Mouse (Mus musculus): Measurements from ENCODE around the gene St5. TPM values are rescaled to one million over a fixed set of nuclear protein-coding genes. Genes with fewer than 3 reads are reported as not detected.

The St5 gene
- polyA plus RNA-seq, 1 experiment from 2014 or later = 61.4 TPM

DNA sequence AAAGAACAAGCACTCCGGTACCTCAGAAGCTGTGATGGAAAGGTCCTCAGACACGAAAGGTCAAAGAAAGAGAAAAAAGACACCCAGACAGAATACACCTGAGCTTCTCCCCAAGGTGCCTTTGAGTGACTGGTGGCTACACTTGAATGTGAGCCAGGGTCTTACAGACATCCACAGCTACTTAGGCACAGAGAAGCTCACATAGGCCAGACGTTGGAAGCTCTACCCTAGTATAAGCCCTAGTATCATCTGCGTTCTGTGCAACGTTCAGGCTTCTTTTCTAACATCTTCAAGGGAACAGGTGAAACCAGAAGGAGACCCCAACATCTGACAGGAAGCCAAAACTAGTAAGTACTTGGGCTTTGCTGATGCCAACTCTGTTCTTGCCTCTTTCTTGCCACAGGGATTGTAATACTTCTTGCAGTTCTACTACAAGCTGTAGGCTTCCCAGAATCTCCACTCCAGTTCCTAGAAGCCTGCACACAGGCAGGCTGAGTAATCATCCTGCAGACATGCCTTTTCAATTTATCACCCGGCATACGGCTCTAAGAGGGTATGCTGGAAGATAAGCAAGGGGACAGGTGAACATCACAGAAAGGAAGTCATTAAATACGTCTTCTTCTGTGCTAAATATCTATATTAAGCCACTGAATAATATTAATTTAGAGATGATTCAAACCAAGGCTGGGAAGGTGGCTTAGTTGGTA, 67.2 kb downstream of the St5 start:
- H3K4me2 ChIP-seq (ENCODE audit: low read depth) = no peak overlapping the region
- whole genome bisulfite sequencing = 91% methylated on average over 8 of the region's 8 CpGs
- no peak overlapping the region for H3K9ac ChIP-seq (ENCODE audit: low read length)
- no peaks in the 10 kb centered on the region for H3K27me3 ChIP-seq (ENCODE audit: control insufficient read depth, insufficient read depth, low read length)
- H3K4me1 ChIP-seq (ENCODE audit: control insufficient read depth, insufficient read depth, low read length) = no peaks in the 10 kb centered on the region
- no peaks in the 10 kb centered on the region for H3K9me3 ChIP-seq (ENCODE audit: control insufficient read depth, low read length)
- H3K4me3 ChIP-seq (ENCODE audit: low read depth, low read length) = no peak overlapping the region
- ATAC-seq (ENCODE audit: insufficient read depth, low FRiP score, low TSS enrichment) (no peak), DNase-seq (ENCODE audit: low spot score) (no peak)
- H3K36me3 ChIP-seq (ENCODE audit: control insufficient read depth, insufficient read depth, low read length) = no peaks in the 10 kb centered on the region
- no peak overlapping the region for H3K27ac ChIP-seq (ENCODE audit: low read depth, low read length)

GRCm38 (mm10) chr7:109633404-109634085, 69.9 kb downstream of the St5 start:
- DNase-seq (ENCODE audit: low spot score) = no peak
- Histone ChIP-seq H3K27ac (ENCODE audit: low read depth, low read length) (no peak overlapping the region), H3K9ac (ENCODE audit: low read length) (no peak overlapping the region), H3K4me1 (ENCODE audit: control insufficient read depth, insufficient read depth, low read length) (no peaks in the 10 kb centered on the region; the same call in 1 of the 2 replicates), H3K4me2 (ENCODE audit: low read depth) (no peak overlapping the region), H3K4me3 (ENCODE audit: low read depth, low read length) (no peak overlapping the region), H3K27me3 (ENCODE audit: control insufficient read depth, insufficient read depth, low read length) (no peaks in the 10 kb centered on the region), H3K36me3 (ENCODE audit: control insufficient read depth, insufficient read depth, low read length) (no peaks in the 10 kb centered on the region), H3K9me3 (ENCODE audit: control insufficient read depth, low read length) (no peaks in the 10 kb centered on the region)
- WGBS = 84% methylated on average over 15 of the region's 15 CpGs
- no peak for ATAC-seq (ENCODE audit: insufficient read depth, low FRiP score, low TSS enrichment)

GRCm38 (mm10) chr7:109631330-109631729, 72.1 kb downstream of the St5 start:
- no peaks in the 10 kb centered on the region; the same call in 1 of the 2 replicates for H3K4me1 ChIP-seq (ENCODE audit: control insufficient read depth, insufficient read depth, low read length)
- no peak overlapping the region for H3K4me2 ChIP-seq (ENCODE audit: low read depth)
- H3K9me3 ChIP-seq (ENCODE audit: control insufficient read depth, low read length) = no peaks in the 10 kb centered on the region
- H3K9ac ChIP-seq (ENCODE audit: low read length) = no peak overlapping the region
- no peaks in the 10 kb centered on the region for H3K27me3 ChIP-seq (ENCODE audit: control insufficient read depth, insufficient read depth, low read length)
- H3K4me3 ChIP-seq (ENCODE audit: low read depth, low read length) = no peak overlapping the region
- WGBS = 84% methylated on average over 6 of the region's 6 CpGs
- H3K27ac ChIP-seq (ENCODE audit: low read depth, low read length) = no peak overlapping the region
- no peak for DNase-seq (ENCODE audit: low spot score)
- H3K36me3 ChIP-seq (ENCODE audit: control insufficient read depth, insufficient read depth, low read length) = no peaks in the 10 kb centered on the region
- no peak for ATAC-seq (ENCODE audit: insufficient read depth, low FRiP score, low TSS enrichment)

- 87% methylated on average over 7 of the region's 7 CpGs for WGBS
- Histone ChIP-seq H3K27me3 (ENCODE audit: control insufficient read depth, insufficient read depth, low read length) (no peaks in the 10 kb centered on the region), H3K4me1 (ENCODE audit: control insufficient read depth, insufficient read depth, low read length) (no peaks in the 10 kb centered on the region; the same call in 1 of the 2 replicates), H3K27ac (ENCODE audit: low read depth, low read length) (no peak overlapping the region), H3K36me3 (ENCODE audit: control insufficient read depth, insufficient read depth, low read length) (no peaks in the 10 kb centered on the region), H3K9me3 (ENCODE audit: control insufficient read depth, low read length) (no peaks in the 10 kb centered on the region), H3K4me2 (ENCODE audit: low read depth) (no peak overlapping the region), H3K4me3 (ENCODE audit: low read depth, low read length) (no peak overlapping the region), H3K9ac (ENCODE audit: low read length) (no peak overlapping the region)
- ATAC-seq (ENCODE audit: insufficient read depth, low FRiP score, low TSS enrichment) (no peak), DNase-seq (ENCODE audit: low spot score) (no peak)
These were observed 73.3 kb downstream of the St5 start for GRCm38 (mm10) chr7:109629871-109630778.

DNA sequence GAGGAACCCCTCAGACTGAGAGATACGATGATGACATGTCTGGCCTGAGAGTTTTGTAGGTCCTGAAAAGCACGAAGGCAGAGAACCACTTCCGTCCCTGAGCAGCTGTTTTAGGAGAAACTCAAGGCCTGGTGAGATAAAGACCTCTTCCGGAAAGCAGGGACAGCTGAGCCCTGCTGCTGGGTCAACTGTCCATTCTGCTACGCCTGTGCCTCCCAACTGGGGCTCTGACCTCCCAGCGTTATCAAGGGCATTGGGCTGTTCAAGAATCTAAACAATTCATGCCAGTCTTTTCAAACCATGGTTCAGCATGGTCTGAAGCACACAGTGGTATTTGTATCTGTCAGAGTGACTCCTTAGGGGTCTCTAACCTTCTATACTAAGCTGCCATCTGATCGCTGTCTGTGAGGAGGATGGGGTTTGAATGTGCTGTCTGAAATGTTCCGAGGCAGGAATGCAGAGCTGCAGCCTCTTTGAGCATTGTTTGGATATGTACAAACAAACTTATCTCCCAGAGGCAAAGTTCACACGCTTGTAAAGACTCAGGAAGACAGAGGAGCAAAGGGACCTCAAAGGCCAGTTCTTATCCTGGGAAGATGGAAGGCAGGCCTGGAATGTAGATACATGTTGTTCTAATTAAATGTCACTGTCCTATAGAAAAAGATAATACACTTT, 74.3 kb downstream of the St5 start:
- H3K4me2 ChIP-seq (ENCODE audit: low read depth) = no peak overlapping the region
- H3K27me3 ChIP-seq (ENCODE audit: control insufficient read depth, insufficient read depth, low read length) = no peaks in the 10 kb centered on the region
- H3K4me3 ChIP-seq (ENCODE audit: low read depth, low read length) = no peak overlapping the region
- no peak overlapping the region for H3K9ac ChIP-seq (ENCODE audit: low read length)
- DNase-seq (ENCODE audit: low spot score) = no peak
- H3K27ac ChIP-seq (ENCODE audit: low read depth, low read length) = no peak overlapping the region
- WGBS = 55% methylated on average over 9 of the region's 9 CpGs
- no peaks in the 10 kb centered on the region; the same call in 1 of the 2 replicates for H3K4me1 ChIP-seq (ENCODE audit: control insufficient read depth, insufficient read depth, low read length)
- H3K36me3 ChIP-seq (ENCODE audit: control insufficient read depth, insufficient read depth, low read length) = no peaks in the 10 kb centered on the region
- no peak for ATAC-seq (ENCODE audit: insufficient read depth, low FRiP score, low TSS enrichment)
- no peaks in the 10 kb centered on the region for H3K9me3 ChIP-seq (ENCODE audit: control insufficient read depth, low read length)

GRCm38 (mm10) chr7:109627851-109628250, 75.6 kb downstream of the St5 start:
- Histone ChIP-seq H3K9me3 (ENCODE audit: control insufficient read depth, low read length) (no peaks in the 10 kb centered on the region), H3K9ac (ENCODE audit: low read length) (no peak overlapping the region), H3K27ac (ENCODE audit: low read depth, low read length) (no peak overlapping the region), H3K36me3 (ENCODE audit: control insufficient read depth, insufficient read depth, low read length) (no peaks in the 10 kb centered on the region), H3K27me3 (ENCODE audit: control insufficient read depth, insufficient read depth, low read length) (no peaks in the 10 kb centered on the region), H3K4me3 (ENCODE audit: low read depth, low read length) (no peak overlapping the region), H3K4me1 (ENCODE audit: control insufficient read depth, insufficient read depth, low read length) (no peaks in the 10 kb centered on the region; the same call in 1 of the 2 replicates), H3K4me2 (ENCODE audit: low read depth) (no peak overlapping the region)
- DNase-seq (ENCODE audit: low spot score) (no peak), ATAC-seq (ENCODE audit: insufficient read depth, low FRiP score, low TSS enrichment) (no peak)
- WGBS = 94% methylated on average over 2 of the region's 2 CpGs

- 89% methylated on average over 9 of the region's 9 CpGs for WGBS
- H3K4me2 ChIP-seq (ENCODE audit: low read depth) = no peak overlapping the region
- H3K27ac ChIP-seq (ENCODE audit: low read depth, low read length) = no peak overlapping the region
- H3K4me1 ChIP-seq (ENCODE audit: control insufficient read depth, insufficient read depth, low read length) = peaks cover under 1% of the 10 kb centered on the region; the same call in 1 of the 2 replicates
- H3K4me3 ChIP-seq (ENCODE audit: low read depth, low read length) = no peak overlapping the region
- no peak overlapping the region for H3K9ac ChIP-seq (ENCODE audit: low read length)
- H3K27me3 ChIP-seq (ENCODE audit: control insufficient read depth, insufficient read depth, low read length) = no peaks in the 10 kb centered on the region
- H3K9me3 ChIP-seq (ENCODE audit: control insufficient read depth, low read length) = no peaks in the 10 kb centered on the region
- ATAC-seq (ENCODE audit: insufficient read depth, low FRiP score, low TSS enrichment) (no peak), DNase-seq (ENCODE audit: low spot score) (no peak)
- no peaks in the 10 kb centered on the region for H3K36me3 ChIP-seq (ENCODE audit: control insufficient read depth, insufficient read depth, low read length)
These were observed 81.1 kb downstream of the St5 start for GRCm38 (mm10) chr7:109622234-109622838.

- Histone ChIP-seq H3K9me3 (ENCODE audit: control insufficient read depth, low read length) (no peaks in the 10 kb centered on the region), H3K4me2 (ENCODE audit: low read depth) (no peak overlapping the region), H3K4me3 (ENCODE audit: low read depth, low read length) (no peak overlapping the region), H3K9ac (ENCODE audit: low read length) (no peak overlapping the region), H3K27ac (ENCODE audit: low read depth, low read length) (no peak overlapping the region), H3K36me3 (ENCODE audit: control insufficient read depth, insufficient read depth, low read length) (no peaks in the 10 kb centered on the region), H3K4me1 (ENCODE audit: control insufficient read depth, insufficient read depth, low read length) (peaks cover 10% of the 10 kb centered on the region), H3K27me3 (ENCODE audit: control insufficient read depth, insufficient read depth, low read length) (no peaks in the 10 kb centered on the region)
- DNase-seq (ENCODE audit: low spot score) (no peak), ATAC-seq (ENCODE audit: insufficient read depth, low FRiP score, low TSS enrichment) (no peak)
- WGBS = 53% methylated on average over 2 of the region's 2 CpGs
These were observed 82.4 kb downstream of the St5 start for GRCm38 (mm10) chr7:109620967-109621366.
